Mouse (Mus musculus): ENCODE measurements around the gene Rexo1.

DNA sequence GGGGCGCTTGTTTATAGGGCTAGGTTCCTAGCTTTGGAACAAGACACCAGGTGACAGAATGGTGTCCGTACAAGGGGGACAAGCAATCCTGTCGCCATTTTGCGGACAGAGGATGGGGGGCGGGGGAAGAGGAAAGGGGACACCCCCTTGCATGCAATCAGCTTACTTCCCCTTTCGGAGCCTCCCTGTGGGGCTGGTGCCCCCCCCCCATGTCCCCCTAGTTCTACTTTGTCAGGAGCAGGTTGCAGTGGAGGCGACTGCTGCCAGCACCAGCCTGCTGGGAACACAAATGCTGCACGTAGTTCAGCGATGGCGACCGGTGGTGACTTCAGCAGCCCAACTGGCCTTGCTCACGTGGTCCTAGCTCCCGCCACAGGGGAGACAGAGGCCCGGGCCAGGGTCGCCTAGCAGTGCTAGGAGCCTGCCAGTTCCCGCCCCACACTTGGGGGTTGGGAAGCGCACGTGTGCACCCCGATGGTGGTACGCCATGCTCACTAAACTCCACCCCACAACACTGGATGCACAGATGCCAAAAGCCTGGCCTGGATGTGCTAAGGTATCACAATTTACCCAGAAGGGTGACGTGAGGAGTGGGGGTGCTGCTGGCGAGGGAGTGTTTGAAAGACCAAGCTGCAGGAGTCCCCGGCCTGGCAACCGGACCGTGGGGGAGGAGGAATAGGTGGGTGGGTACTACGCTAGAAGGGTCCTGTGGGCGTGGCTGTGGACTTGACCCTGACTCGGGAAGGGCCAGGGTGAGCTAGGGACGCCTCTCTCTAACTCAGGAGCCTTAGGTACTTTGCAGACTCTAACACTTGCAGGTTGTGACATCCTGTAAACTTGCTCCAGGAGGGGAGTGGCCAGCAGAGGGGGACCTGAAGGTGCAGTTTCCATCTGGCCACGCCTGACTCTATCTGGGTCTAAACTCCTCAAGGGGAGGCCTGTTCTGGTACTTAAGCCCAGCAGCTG, 9.8 kb upstream of the Rexo1 start:
- TF ChIP-seq CTCF (IDR thresholded peaks at IDR 0.05; ENCODE audit: low read depth, low read length), result no peak
- TF ChIP-seq GATA1 (IDR thresholded peaks at IDR 0.05; ENCODE audit: borderline replicate concordance, low read length), result no peak
- TF ChIP-seq POLR2AphosphoS5 (IDR thresholded peaks at IDR 0.05; ENCODE audit: insufficient replicate concordance, low read depth, low read length), result no peak
- TF ChIP-seq TAL1 (conservative IDR thresholded peaks at IDR 0.05; ENCODE audit: low read depth, low read length), result no peak
- TF ChIP-seq GATA2 (IDR thresholded peaks at IDR 0.05; ENCODE audit: borderline replicate concordance, low read depth, low read length), result no peak

Measured in G1E (cell line).